Mouse (Mus musculus) heart, postnatal 25 days (tissue): ENCODE data around the gene Pigr. TPM values are rescaled to one million over a fixed set of nuclear protein-coding genes. Genes with fewer than 3 reads are reported as not detected.

Experiments
- DNase-seq: peaks from one replicate; pipeline ENCODE4 v3.0.0; 2022; ENCODE audit warnings: low spot score
- intact Hi-C: fragments of 180-260 bp; cut with DNase I; formaldehyde crosslinking; loops from one replicate; pipeline ENCODE4 v1.15.1; 2025
- total RNA-seq, 2 experiments: library from RNA; stranded (reverse); gene quantifications; 2 replicates each; pipeline ENCODE4 v1.2.3; 2021

Gene Pigr
- total RNA-seq, 2 experiments from 2014 or later: not detected

DNA sequence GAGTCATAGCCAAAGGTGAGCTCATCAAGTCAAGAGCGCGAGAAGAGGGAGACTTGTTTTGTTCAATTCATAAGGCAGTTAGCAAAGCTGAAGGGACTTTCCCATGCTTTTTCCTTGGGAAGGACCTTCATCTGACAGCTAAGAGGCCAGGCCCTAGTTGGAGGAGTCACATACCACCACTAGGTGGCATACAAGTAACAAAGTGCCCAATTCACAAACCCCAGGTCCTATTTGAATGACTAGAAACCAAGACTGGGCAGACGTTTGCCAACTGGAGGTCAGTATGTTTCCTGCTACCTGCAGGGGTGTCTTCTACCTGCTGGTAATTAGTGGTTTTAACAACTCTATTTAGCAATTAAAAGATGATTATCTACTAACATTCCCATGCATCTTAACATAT, 48.7 kb downstream of the Pigr start:
- intact Hi-C loops: loop anchor here (5.0 to 10.0 kb wide), 3 partner anchors 277 to 387 kb away; partner anchors contain the start of gene Eif2d
- no peak for DNase-seq

DNA sequence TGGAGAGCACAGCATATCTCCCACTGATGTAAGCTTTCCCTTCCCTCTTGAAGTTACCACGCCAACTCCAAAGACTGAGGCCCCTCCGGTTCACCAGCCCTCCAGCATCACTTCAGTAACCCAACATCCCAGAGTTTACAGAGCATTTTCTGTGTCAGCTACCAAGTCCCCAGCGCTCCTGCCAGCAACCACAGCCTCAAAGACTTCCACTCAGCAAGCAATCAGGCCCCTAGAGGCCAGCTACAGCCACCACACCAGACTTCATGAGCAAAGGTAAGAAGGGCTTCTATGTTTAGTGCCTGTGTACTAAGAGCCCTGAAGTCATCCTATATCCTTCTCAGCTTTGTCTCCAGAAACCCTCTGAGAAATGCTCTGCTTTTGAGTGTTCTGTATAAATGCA, 49.4 kb downstream of the Pigr start:
- DNase-seq: no peak

DNA sequence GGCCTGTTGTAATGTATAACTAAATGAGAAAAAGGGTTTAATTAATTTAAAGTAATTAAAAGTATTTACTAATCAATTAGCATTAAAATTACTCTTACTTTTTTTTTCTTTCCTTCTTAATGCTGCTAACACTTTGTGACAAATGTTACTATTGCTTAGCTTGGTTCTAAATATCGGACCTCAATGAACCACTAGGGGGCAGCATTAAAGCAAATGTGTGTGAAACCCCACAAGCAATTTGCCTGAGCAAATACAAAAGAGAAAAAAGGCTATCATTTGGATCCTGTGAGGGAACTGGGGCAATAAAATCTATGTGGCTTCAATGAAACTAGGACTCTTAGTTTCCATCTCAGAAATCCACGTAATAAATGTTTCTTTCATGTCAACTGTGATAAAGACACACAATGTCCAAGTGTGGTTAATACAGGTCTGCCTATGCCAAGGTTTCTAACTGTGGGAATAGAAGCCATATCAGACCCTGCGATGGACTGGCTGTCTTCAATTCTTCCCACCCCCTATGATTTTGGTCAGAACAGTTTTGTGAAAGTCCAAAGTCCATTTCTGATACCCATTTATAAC, 50.5 kb downstream of the Pigr start:
- DNase-seq: no peak

More for the DNA sequence above, 49.4 kb downstream of the Pigr start:
- intact Hi-C loops: loop anchor here (5.0 to 10.0 kb wide), 3 partner anchors 276 to 386 kb away; partner anchors contain the start of gene Eif2d

DNA sequence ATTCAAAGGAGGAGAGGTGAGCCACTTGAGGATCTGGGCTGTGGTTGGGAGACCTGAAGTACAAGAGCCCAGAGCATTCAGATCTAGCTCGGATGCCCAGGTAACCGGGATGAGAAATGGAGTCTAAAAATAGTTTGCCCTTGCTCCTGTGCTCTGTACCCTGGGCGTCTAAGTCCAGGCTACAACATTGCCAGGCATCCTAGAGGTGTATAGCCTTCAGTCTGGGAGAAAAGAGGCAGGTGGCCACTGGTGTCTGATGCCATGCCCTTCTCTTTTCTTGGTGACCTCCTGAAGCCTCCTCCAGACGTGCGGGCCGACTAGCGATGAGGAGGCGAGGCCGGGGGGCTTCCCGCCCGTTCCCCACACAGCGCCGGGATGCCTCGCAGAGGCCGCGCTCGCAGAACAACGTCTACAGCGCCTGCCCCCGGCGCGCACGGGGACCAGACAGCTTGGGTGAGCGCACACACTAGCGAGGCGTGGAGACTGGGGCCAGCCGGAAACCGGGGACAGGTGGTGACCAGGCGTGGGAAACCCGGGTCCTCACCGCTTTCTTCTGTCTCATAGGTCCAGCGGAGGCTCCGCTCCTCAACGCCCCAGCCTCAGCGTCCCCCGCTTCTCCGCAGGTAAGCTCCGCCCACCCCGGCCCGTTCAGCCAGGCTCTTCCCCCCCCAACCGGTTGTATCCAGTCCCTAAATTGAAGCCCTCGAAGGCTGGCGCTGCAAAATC, 51.6 kb downstream of the Pigr start:
- intact Hi-C loops: loop anchor here (1.0 to 10.0 kb wide), 5 partner anchors 101 to 384 kb away; partner anchors contain the start of gene Eif2d
- no peak for DNase-seq

More for the DNA sequence above, 50.5 kb downstream of the Pigr start:
- intact Hi-C loops: loop anchor here (1.0 to 10.0 kb wide), 5 partner anchors 102 to 385 kb away; partner anchors contain the start of gene Eif2d

DNA sequence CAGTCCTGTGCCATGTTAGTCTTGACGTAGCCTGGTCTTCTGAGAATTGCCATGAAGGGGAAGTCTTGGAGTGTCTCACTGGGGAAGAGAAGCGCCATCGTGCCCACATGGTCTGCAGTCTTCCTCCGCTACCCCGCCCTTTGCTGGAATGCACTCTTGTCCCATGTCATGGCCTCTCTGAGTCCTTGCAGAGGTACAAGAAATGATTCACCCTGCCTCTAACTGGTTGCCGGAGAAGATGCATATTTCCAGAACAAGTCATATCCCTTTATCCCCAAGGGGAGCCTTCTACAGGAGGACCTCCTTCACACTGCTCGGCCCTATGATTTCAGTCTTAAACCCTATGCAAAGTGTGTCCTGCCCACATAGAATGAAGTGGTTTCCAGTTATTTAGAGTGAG, 53.4 kb downstream of the Pigr start:
- DNase-seq: no peak
- intact Hi-C loops: loop anchor here (5.0 to 10.0 kb wide), 3 partner anchors 272 to 382 kb away; partner anchors contain the start of gene Eif2d

DNA sequence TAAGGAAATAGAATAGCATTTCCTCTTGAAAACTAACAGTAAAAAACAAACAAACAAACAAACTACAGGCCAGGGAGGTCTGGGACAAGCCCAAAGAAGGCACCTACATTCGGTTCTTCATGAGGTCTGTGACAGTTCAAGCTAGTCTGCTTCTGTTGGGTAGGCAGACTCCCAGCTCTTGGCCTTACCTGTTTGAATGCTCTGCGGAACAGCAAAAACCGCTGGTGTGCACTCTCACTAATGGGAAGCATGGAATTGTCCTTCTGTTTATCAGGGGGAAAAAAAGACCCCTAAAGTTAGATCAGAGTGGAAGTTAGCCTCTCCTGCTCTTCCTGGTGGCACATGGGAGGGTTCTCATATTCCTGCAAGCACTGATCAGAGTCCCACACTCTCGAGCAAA, 56.7 kb downstream of the Pigr start:
- DNase-seq: no peak
- intact Hi-C loops: no loop called here

DNA sequence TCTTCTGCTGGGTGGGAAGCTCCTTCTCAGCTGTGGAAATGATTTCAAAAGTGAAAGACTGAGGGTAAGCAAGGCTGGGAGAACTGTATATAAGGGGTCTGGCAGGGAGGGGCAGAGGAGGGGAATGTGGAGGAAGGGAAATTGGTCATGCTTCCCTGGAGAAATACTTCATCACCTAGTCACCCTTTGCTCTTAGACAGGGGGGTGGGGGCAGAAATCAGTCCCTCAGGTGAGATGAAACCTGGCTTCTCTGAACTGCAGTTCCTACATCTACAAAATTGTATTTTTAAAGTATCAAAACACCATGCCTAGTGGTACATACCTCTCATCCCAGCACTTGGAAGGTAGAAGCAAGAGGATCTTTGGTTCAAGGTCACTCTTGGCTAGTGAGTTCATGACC, 60.9 kb downstream of the Pigr start, which contains the start of gene Il24:
TSS of gene Il24 (minus strand) at position 101 of the 400 bp plus-strand sequence.
- DNase-seq: no peak

DNA sequence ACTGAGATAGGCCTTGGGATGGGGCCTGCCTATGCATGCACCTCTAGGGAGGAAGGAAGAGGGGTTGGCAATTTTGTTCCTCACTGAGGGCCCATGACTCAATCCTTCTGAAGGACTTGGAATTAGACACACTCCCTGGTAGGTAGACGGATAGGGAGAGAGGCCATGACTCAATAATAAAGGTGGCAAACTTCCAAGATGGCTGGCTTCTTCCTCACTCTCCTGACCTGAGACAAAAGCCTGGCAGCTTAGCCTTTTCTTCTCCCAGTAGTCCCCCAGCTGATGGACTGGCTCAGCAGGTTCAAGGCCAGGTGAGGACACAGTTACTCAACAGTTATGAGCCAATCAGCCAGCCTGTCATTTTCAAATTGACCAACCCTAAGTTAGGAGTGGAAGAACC, 66.0 kb downstream of the Pigr start:
- intact Hi-C loops: no loop called here
- DNase-seq: no peak

More for the DNA sequence above, 60.9 kb downstream of the Pigr start, which contains the start of gene Il24:
- intact Hi-C loops: no loop called here

DNA sequence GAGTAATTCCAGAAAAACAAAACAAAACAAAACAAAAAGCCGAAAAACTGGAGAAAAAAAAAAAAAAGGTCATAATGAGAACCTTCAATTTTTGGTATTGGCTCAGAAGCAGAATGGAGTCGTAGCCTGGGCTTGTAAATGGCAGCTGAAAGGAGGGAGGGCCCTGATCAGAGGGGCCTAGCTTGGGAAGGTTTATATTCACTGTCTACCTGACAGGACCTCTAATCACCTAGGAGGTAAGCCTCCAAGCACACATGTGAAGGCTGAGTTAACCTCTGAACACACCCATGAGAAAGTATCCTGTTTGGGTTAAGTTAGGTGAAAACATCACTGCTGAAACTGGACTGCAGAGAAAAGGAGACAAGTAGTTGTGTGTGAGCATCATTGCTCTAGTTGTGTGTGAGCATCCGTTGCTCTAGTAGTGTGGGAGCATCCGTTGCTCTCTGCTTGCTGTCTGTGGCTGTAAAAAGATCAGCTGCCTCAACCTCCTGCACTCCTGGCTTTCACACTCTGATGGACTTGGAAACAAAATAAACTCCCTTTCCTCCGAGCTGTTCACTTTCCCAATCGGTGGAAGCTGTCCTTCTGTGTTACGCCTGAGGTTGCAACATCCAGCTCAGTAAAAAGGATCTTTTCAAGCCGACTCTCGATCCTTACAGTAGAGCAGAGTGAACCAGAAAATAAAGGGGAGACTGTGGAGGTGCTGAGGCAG, 67.0 kb downstream of the Pigr start:
- DNase-seq: no peak
- intact Hi-C loops: no loop called here

DNA sequence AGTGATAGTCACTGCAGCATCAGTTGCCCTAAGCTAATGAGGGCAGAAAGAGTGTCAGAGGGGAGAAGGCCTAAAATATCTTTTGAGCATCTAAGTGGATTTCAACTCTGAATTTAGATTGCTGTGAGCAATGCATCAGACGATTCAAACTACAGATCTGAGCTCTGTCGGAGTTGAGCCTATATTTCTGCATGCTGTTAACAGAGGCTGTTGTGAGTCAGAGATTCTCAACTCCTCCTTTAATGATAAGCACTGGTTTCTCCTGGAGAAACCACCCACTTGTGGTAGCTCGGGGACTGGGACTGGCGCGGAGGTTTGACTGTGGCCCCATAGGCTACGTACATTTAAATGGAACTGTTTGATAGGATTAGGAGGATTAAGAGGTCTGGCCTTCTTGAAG, 68.0 kb downstream of the Pigr start:
- no peak for DNase-seq
- intact Hi-C loops: no loop called here

Other genes starting within 250 kb of the Pigr start
- not detected for gene Zp3r, start 197.1 kb upstream of the Pigr start, total RNA-seq
- gene C4bp, start 165.1 kb upstream of the Pigr start, total RNA-seq: not detected
- under 1 TPM in 1 of 2 experiments, not detected in 1; 0.23 TPM for gene Gm29427, start 110.9 kb upstream of the Pigr start, total RNA-seq
- 1 to 10 TPM; 4.6 to 5.8 TPM for gene Yod1, start 109.4 kb upstream of the Pigr start, total RNA-seq
- gene Pfkfb2, start 97.4 kb upstream of the Pigr start, total RNA-seq: 10 to 100 TPM; 64.4 to 69.2 TPM
- gene AA986860, start 94.7 kb upstream of the Pigr start, total RNA-seq: under 1 TPM; 0.31 to 0.64 TPM
- under 1 TPM; 0.48 to 0.70 TPM for gene Fcamr, start 25.8 kb upstream of the Pigr start, total RNA-seq
- 1 to 10 TPM; 1.2 to 2.4 TPM for gene Fcmr, start 39.0 kb downstream of the Pigr start, total RNA-seq
- not detected for gene Il24, start 60.8 kb downstream of the Pigr start, total RNA-seq
- not detected for gene Il20, start 84.8 kb downstream of the Pigr start, total RNA-seq
- gene Il19, start 113.4 kb downstream of the Pigr start, total RNA-seq: not detected
- gene Il10, start 193.2 kb downstream of the Pigr start, total RNA-seq: not detected